In the genomic region with DNA sequence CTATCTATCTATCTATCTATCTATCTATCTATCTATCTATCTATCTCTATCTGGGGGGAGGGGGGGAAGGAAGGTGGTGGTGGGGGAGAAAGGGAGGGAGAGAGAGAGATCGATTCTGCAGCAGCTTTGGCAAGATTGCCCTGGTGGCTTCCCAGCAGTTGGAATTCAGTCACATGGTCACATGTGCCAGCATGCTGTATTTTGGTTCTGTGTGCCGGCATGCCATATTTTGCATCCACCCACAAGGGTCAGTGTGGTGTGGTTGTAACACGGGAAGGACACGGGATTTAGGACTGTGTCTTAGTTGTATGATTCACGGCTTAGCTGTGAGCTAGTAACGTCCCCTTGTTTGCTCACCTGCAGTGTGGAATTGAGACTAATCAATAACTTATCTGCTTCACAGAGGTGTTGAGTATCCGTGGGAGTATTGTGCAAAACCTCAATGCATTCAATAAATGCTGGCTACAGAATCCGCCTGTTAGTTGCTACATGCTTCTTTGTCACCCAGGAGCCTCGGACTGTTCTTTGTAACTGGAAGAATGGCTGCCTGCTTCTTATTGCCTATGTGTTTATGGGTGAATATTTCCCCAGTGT, we compare ENCODE assay signal across 24 mouse cellular contexts. TPM values are rescaled to one million over a fixed set of nuclear protein-coding genes. Genes with fewer than 3 reads are reported as not detected.
DNase-seq lines count a peak whose midpoint lies in the region; ATAC-seq and TF ChIP-seq lines count a peak whose summit lies in the region.
"Had no signal": no experiment of that assay in that cellular context is flagged by ENCODE, and none has a peak within 500 bp of the region (broad histone marks: within the 10 kb centered on the region; RNA-seq: fewer than 3 reads in every experiment).

No protein-coding gene starts in this region.

- H3K36me3 ChIP-seq in liver, adult 2 months (ENCODE audit: control insufficient read depth, insufficient read depth, low read length): no peaks in the 10 kb centered on the region
- peaks cover 26% of the 10 kb centered on the region for H3K36me3 ChIP-seq in liver, embryonic 12.5 days
- peaks cover 6% of the 10 kb centered on the region; the same call in 1 of the 2 replicates for H3K36me3 ChIP-seq in intestine, embryonic 16.5 days (ENCODE audit: control insufficient read depth, insufficient read depth, low read length)
- H3K36me3 ChIP-seq in myocyte (ENCODE audit: control insufficient read depth, insufficient read depth): no peaks in the 10 kb centered on the region

- 23% methylated on average over 9 of the region's 9 CpGs for WGBS in liver, adult 2 months
- WGBS in liver, embryonic 12.5 days (ENCODE audit: insufficient replicate concordance): 63% methylated on average over 9 of the region's 9 CpGs
- WGBS in intestine, embryonic 16.5 days: 61% methylated on average over 9 of the region's 9 CpGs

- no peak for TF ChIP-seq CTCF in liver, adult 2 months (IDR thresholded peaks at IDR 0.05; ENCODE audit: low read depth, low read length)

- H3K27ac ChIP-seq in liver, adult 2 months (replicated peaks; ENCODE audit: insufficient read depth, low read depth, low read length): no peak overlapping the region
- no peak overlapping the region for H3K27ac ChIP-seq in liver, embryonic 12.5 days
- peak overlapping the region; percentile 27; the same call in 1 of the 2 replicates for H3K27ac ChIP-seq in intestine, embryonic 16.5 days (ENCODE audit: low read length)
- H3K27ac ChIP-seq: forebrain, embryonic 10.5 days; forebrain, embryonic 13.5 days; heart, embryonic 15.5 days; hindbrain, embryonic 10.5 days; hindbrain, embryonic 13.5 days had no signal

- H3K79me2 ChIP-seq in liver, adult 2 months (ENCODE audit: control insufficient read depth, insufficient read depth, low read length): no peaks in the 10 kb centered on the region
- no peaks in the 10 kb centered on the region for H3K79me2 ChIP-seq in myocyte (ENCODE audit: control insufficient read depth, insufficient read depth)

- peaks cover 8% of the 10 kb centered on the region; the same call in 1 of the 2 replicates for H3K27me3 ChIP-seq in liver, adult 2 months (ENCODE audit: control insufficient read depth, insufficient read depth, low read length)
- no peaks in the 10 kb centered on the region for H3K27me3 ChIP-seq in liver, embryonic 12.5 days (replicated peaks)
- no peaks in the 10 kb centered on the region for H3K27me3 ChIP-seq in intestine, embryonic 16.5 days (replicated peaks; ENCODE audit: control insufficient read depth, insufficient read depth, low read length)
- H3K27me3 ChIP-seq in myocyte (ENCODE audit: control insufficient read depth, insufficient read depth, insufficient read length): no peaks in the 10 kb centered on the region
- H3K27me3 ChIP-seq: forebrain, embryonic 13.5 days; heart, embryonic 12.5 days; heart, embryonic 15.5 days; hindbrain, embryonic 13.5 days had no signal

- no peak overlapping the region for H3ac ChIP-seq in myocyte (ENCODE audit: control insufficient read depth, insufficient read length)

- no peak overlapping the region for H3K9ac ChIP-seq in liver, adult 2 months (ENCODE audit: low read depth, low read length)
- H3K9ac ChIP-seq in liver, embryonic 12.5 days: no peak overlapping the region
- H3K9ac ChIP-seq in intestine, embryonic 16.5 days (ENCODE audit: low read depth, low read length): no peak overlapping the region
- H3K9ac ChIP-seq: forebrain, embryonic 13.5 days; heart, embryonic 12.5 days; heart, embryonic 15.5 days; hindbrain, embryonic 13.5 days had no signal

- peaks cover 9% of the 10 kb centered on the region for H3K4me1 ChIP-seq in liver, adult 2 months (ENCODE audit: control insufficient read depth, insufficient read depth, low read length)
- H3K4me1 ChIP-seq in liver, embryonic 12.5 days: no peaks in the 10 kb centered on the region
- H3K4me1 ChIP-seq in intestine, embryonic 16.5 days (ENCODE audit: control insufficient read depth, insufficient read depth, low read length): 0 out of 2 replicates have a peak, but pooled peaks cover 5% of the 10 kb centered on the region
- H3K4me1 ChIP-seq: forebrain, embryonic 10.5 days; forebrain, embryonic 13.5 days; heart, embryonic 12.5 days; heart, embryonic 15.5 days; hindbrain, embryonic 10.5 days; hindbrain, embryonic 13.5 days had no signal

- ATAC-seq in liver, embryonic 12.5 days: no peak
- ATAC-seq in intestine, embryonic 16.5 days: peak; percentile 40
- ATAC-seq in CD4-positive, CD25-positive, alpha-beta regulatory T cell, adult 4 months: no peak
- ATAC-seq: activated CD4-positive, CD25-positive, alpha-beta regulatory T cell, adult 4 months; forebrain, embryonic 13.5 days; forebrain, embryonic 16.5 days; hindbrain, embryonic 16.5 days had no signal

- no peak overlapping the region for H3K4me3 ChIP-seq in liver, adult 2 months (ENCODE audit: insufficient read depth, low read depth, low read length)
- no peak overlapping the region for H3K4me3 ChIP-seq in liver, embryonic 12.5 days
- no peak overlapping the region for H3K4me3 ChIP-seq in intestine, embryonic 16.5 days (ENCODE audit: low read length)
- H3K4me3 ChIP-seq in myocyte: no peak overlapping the region
- H3K4me3 ChIP-seq: forebrain, embryonic 10.5 days; forebrain, embryonic 13.5 days; heart, embryonic 12.5 days; heart, embryonic 15.5 days; hindbrain, embryonic 10.5 days; hindbrain, embryonic 13.5 days had no signal

- no peak for TF ChIP-seq POLR2A in liver, adult 2 months (IDR thresholded peaks at IDR 0.05; ENCODE audit: extremely low read depth, insufficient read depth, low read length)
- TF ChIP-seq POLR2A in myocyte (IDR thresholded peaks at IDR 0.05; ENCODE audit: insufficient read length, low read depth): peak; percentile 11

- H3K9me3 ChIP-seq in liver, embryonic 12.5 days (replicated peaks): no peaks in the 10 kb centered on the region
- H3K9me3 ChIP-seq in intestine, embryonic 16.5 days (ENCODE audit: control insufficient read depth, low read length): no peaks in the 10 kb centered on the region
- H3K9me3 ChIP-seq: forebrain, embryonic 10.5 days; forebrain, embryonic 13.5 days; heart, embryonic 15.5 days; hindbrain, embryonic 13.5 days had no signal

- DNase-seq in liver, adult 2 months (ENCODE audit: extremely low read depth, low read depth, low spot score): peak; percentile 80
- no peak for DNase-seq in embryo, embryonic 10.5 days (ENCODE audit: low spot score)
- DNase-seq: adrenal gland, adult 8-10 months; adrenal gland, postnatal 25 days; cerebellum, adult 11-12 months; cerebellum, adult 8-10 months; cerebellum, postnatal 10 days; cerebellum, postnatal 36 days; gastrocnemius, postnatal 14 days; heart, postnatal 10 days; heart, postnatal 36 days had no signal

- no peak overlapping the region for H3K4me2 ChIP-seq in liver, embryonic 12.5 days
- no peak overlapping the region for H3K4me2 ChIP-seq in intestine, embryonic 16.5 days (ENCODE audit: low read depth, low read length)
- peak overlapping the region; percentile 58 for H3K4me2 ChIP-seq in myocyte (ENCODE audit: low read depth)
- H3K4me2 ChIP-seq: forebrain, embryonic 13.5 days; heart, embryonic 12.5 days; heart, embryonic 15.5 days; hindbrain, embryonic 13.5 days had no signal

TF ChIP-seq in myocyte, 11 proteins besides CTCF, POLR2A, EP300 and RAD21 (continues in another document):
- TF ChIP-seq E2F4 (IDR thresholded peaks at IDR 0.05; ENCODE audit: insufficient read depth): no peak
- TF ChIP-seq TCF3 (IDR thresholded peaks at IDR 0.05; ENCODE audit: insufficient read length, low read depth): no peak
- no peak for TF ChIP-seq CEBPB (IDR thresholded peaks at IDR 0.05; ENCODE audit: insufficient read depth, poor library complexity, severe bottlenecking)
- TF ChIP-seq USF1 (IDR thresholded peaks at IDR 0.05; ENCODE audit: low read depth): peak; percentile 68
- peak; percentile 49 for TF ChIP-seq POLR2AphosphoS2 (IDR thresholded peaks at IDR 0.05; ENCODE audit: insufficient read length, low read depth)

RNA-seq across cellular contexts. Expression of gene Slc4a3, which starts 7.4 kb away (rescaled TPM):
- total RNA-seq in liver, adult 2 months (2014; rRNA removed): 0.34 and 0.37 TPM in 2 replicates
- 0.63 and 0.76 TPM in 2 replicates for polyA plus RNA-seq in liver, adult 2 months (2012; rRNA removed)
- 2.4 TPM in 2 replicates for polyA plus RNA-seq in liver, embryonic 12.5 days (2016; fragmentation: Nextera tagmentation; extraction: Ambion mirVana)
- 7.6 and 9.8 TPM in 2 replicates for polyA plus RNA-seq in intestine, embryonic 16.5 days (2015; fragmentation: Nextera tagmentation; extraction: Ambion mirVana)
- polyA plus RNA-seq in myocyte (2012; fragmentation: generic; extraction: Trizol): 48.6 TPM
- not detected for polyA plus RNA-seq in CD4-positive, CD25-positive, alpha-beta regulatory T cell, adult 4 months (2017; shearing (Covaris generic))

RNA-seq across cellular contexts. Expression of gene Stk11ip, which starts 17.4 kb away (rescaled TPM):
- 3.2 and 3.3 TPM in 2 replicates for total RNA-seq in liver, adult 2 months (2014; rRNA removed)
- polyA plus RNA-seq in liver, adult 2 months (2012; rRNA removed): 5.4 and 7.8 TPM in 2 replicates
- 10.2 and 10.5 TPM in 2 replicates for polyA plus RNA-seq in liver, embryonic 12.5 days (2016; fragmentation: Nextera tagmentation; extraction: Ambion mirVana)
- 16.6 and 17.8 TPM in 2 replicates for polyA plus RNA-seq in intestine, embryonic 16.5 days (2015; fragmentation: Nextera tagmentation; extraction: Ambion mirVana)
- 33.3 TPM for polyA plus RNA-seq in myocyte (2012; fragmentation: generic; extraction: Trizol)
- 10 to 100 TPM in 1 of 2 experiments, 1 to 10 TPM in 1; 10.0 to 18.3 TPM for polyA plus RNA-seq in CD4-positive, CD25-positive, alpha-beta regulatory T cell, adult 4 months (2017; shearing (Covaris generic))

RNA-seq across cellular contexts. Expression of gene Inha, which starts 31.8 kb away (rescaled TPM):
- total RNA-seq in liver, adult 2 months (2014; rRNA removed): not detected in 2 replicates
- 0.44 and 0.53 TPM in 2 replicates for polyA plus RNA-seq in liver, adult 2 months (2012; rRNA removed)
- polyA plus RNA-seq in liver, embryonic 12.5 days (2016; fragmentation: Nextera tagmentation; extraction: Ambion mirVana): 1.1 and 1.2 TPM in 2 replicates
- polyA plus RNA-seq in intestine, embryonic 16.5 days (2015; fragmentation: Nextera tagmentation; extraction: Ambion mirVana): 6.6 and 7.3 TPM in 2 replicates
- 4.7 TPM for polyA plus RNA-seq in myocyte (2012; fragmentation: generic; extraction: Trizol)
- polyA plus RNA-seq in CD4-positive, CD25-positive, alpha-beta regulatory T cell, adult 4 months (2017; shearing (Covaris generic)): not detected
- polyA plus RNA-seq: activated CD4-positive, CD25-positive, alpha-beta regulatory T cell, adult 4 months had no signal

RNA-seq across cellular contexts. Expression of gene Obsl1, which starts 32.4 kb away (rescaled TPM):
- 0.65 and 1.5 TPM in 2 replicates for total RNA-seq in liver, adult 2 months (2014; rRNA removed)
- polyA plus RNA-seq in liver, adult 2 months (2012; rRNA removed): 0.51 and 1.3 TPM in 2 replicates
- polyA plus RNA-seq in liver, embryonic 12.5 days (2016; fragmentation: Nextera tagmentation; extraction: Ambion mirVana): 25.2 and 27.9 TPM in 2 replicates
- 38.7 and 42.7 TPM in 2 replicates for polyA plus RNA-seq in intestine, embryonic 16.5 days (2015; fragmentation: Nextera tagmentation; extraction: Ambion mirVana)
- 148 TPM for polyA plus RNA-seq in myocyte (2012; fragmentation: generic; extraction: Trizol)
- polyA plus RNA-seq in CD4-positive, CD25-positive, alpha-beta regulatory T cell, adult 4 months (2017; shearing (Covaris generic)): not detected
- polyA plus RNA-seq: activated CD4-positive, CD25-positive, alpha-beta regulatory T cell, adult 4 months had no signal

RNA-seq across cellular contexts. Expression of gene Tmem198, which starts 59.4 kb away (rescaled TPM):
- 0.55 TPM in 1 of 2 replicates, not detected in the other for total RNA-seq in liver, adult 2 months (2014; rRNA removed)
- 0.06 and 0.15 TPM in 2 replicates for polyA plus RNA-seq in liver, adult 2 months (2012; rRNA removed)
- polyA plus RNA-seq in liver, embryonic 12.5 days (2016; fragmentation: Nextera tagmentation; extraction: Ambion mirVana): 0.18 and 0.20 TPM in 2 replicates
- 1.5 and 1.9 TPM in 2 replicates for polyA plus RNA-seq in intestine, embryonic 16.5 days (2015; fragmentation: Nextera tagmentation; extraction: Ambion mirVana)
- polyA plus RNA-seq in myocyte (2012; fragmentation: generic; extraction: Trizol): 0.78 TPM
- polyA plus RNA-seq in CD4-positive, CD25-positive, alpha-beta regulatory T cell, adult 4 months (2017; shearing (Covaris generic)): not detected
